Mouse (Mus musculus) erythroblast, embryonic 14.5 days (primary cell): ENCODE data around the gene Eva1a. TPM values are rescaled to one million over a fixed set of nuclear protein-coding genes. Genes with fewer than 3 reads are reported as not detected.
A peak's percentile ranks its signal among the peaks of the same experiment; 100 is the strongest.

Experiments used
- H3K27me3 ChIP-seq: 2 replicates; pipeline ENCODE4 v1.6.1; 2012; ENCODE audit warnings: inconsistent platforms; ENCODE audit not compliant: control insufficient read depth
- H3K36me3 ChIP-seq: 2 replicates; pipeline ENCODE4 v1.6.1; 2012; ENCODE audit warnings: mild to moderate bottlenecking, inconsistent platforms; ENCODE audit not compliant: control insufficient read depth
- H3K4me1 ChIP-seq: 2 replicates; pipeline ENCODE4 v1.6.1; 2012; ENCODE audit warnings: inconsistent platforms; ENCODE audit not compliant: control insufficient read depth
- H3K4me3 ChIP-seq: replicated peaks from 2 replicates; pipeline ENCODE3; 2012; ENCODE audit warnings: moderate library complexity, mild to moderate bottlenecking, inconsistent platforms
- H3K9me3 ChIP-seq: 2 replicates; pipeline ENCODE4 v1.6.1; 2012; ENCODE audit warnings: low read length, inconsistent platforms, mixed read lengths; ENCODE audit not compliant: control insufficient read depth
- GATA1 ChIP-seq: IDR thresholded peaks from 2 replicates; pipeline ENCODE4 v1.6.1; 2012; ENCODE audit warnings: low read length, inconsistent platforms, mixed read lengths
- TAL1 ChIP-seq: IDR thresholded peaks from 3 replicates; pipeline ENCODE4 v1.6.1; 2012; ENCODE audit warnings: low read length, inconsistent platforms, mixed read lengths
- polyA plus RNA-seq: library from polyadenylated mRNA; stranded (reverse); fragments of >175 nt; gene quantifications from 2 replicates; pipeline ENCODE4 v1.2.3, GENCODE M21; 2012

Gene Eva1a
- 0.05 and 0.20 TPM in 2 replicates for polyA plus RNA-seq

DNA sequence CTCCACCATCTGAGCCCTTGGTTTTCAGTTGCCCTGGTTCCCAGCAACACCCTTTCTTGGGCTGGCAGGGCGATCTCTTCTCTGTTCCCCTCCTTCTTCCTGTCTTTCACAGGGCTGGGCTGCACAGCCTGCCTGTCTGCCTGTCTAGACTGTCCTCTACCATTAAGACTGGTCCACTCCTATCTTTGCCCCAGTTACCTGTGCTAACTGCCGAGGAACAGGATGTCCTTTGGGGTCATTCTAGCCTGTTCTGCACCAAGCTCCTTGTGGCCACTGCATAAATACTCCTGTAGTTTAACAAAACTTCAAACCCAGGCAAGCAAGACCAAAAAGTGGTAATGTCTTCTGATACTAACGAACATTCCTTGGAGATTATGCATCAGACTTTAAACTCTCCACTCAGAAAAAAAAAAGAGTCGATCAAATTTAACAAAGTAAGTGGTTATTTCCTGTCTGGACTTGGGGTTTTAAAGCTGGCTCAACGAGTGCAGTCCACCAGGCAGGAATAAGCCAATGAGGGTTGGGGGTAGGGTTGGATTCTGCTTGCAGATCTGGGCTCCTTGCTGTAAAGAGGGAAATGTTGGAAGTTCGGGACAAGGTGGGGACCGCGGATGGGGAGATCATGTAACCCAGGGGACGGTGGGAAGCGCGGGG lies at the start of gene Eva1a:
Eva1a (plus strand) TSS at position 210 of the 654 bp plus-strand sequence.
- H3K9me3 ChIP-seq: no peaks in the 10 kb centered on the region
- peak within 1 kb of the TSS; percentile 51 for H3K4me3 ChIP-seq
- no peaks in the 10 kb centered on the region; the same call in 1 of the 2 replicates for H3K36me3 ChIP-seq
- peaks cover 28% of the 10 kb centered on the region for H3K27me3 ChIP-seq
- no peaks in the 10 kb centered on the region for H3K4me1 ChIP-seq
- TF ChIP-seq TAL1 (no peak), GATA1 (no peak)

DNA sequence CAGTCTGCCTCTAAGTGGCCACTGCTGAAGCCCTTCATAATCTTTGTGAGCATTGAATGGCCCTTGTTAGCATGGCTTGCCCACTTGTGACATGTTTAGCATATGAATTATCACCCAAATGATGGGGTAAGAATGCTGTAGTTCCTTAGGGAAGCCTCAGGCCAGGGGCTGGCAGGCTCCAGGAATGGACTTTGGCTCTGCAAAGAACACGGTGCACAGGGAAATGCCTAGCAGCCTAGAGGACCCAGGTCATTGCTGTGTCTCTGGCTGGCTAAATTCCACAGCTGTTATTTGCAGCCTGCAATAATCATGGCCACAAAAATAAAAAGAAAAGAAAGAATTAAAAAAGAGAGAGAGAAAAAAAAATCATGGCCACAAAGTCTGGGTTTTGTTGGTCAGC lies 28.5 kb upstream of the Eva1a start:
- TF ChIP-seq TAL1 (no peak), GATA1 (no peak)
- no peaks in the 10 kb centered on the region for H3K4me1 ChIP-seq
- H3K27me3 ChIP-seq: no peaks in the 10 kb centered on the region
- H3K36me3 ChIP-seq: no peaks in the 10 kb centered on the region
- no peaks in the 10 kb centered on the region for H3K9me3 ChIP-seq
- H3K4me3 ChIP-seq: no peak overlapping the region

DNA sequence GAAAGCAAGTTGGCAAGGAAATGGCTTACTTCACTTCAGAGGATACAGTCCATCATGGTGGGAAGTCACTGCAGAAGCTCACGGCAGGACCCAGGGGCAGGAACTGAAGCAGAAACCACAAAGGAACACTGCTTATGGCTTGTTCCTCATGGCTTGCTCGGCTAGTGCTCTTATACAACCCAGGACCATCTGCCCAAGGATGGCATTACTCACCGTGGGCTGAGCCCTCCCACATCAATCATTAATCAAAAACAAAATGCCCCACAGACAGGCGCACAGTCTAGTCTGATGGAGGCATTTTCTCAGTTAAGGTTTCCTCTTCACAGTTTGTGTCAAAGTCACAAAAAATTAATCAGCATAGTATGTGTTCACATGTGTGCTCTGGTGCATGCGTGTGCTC lies 19.8 kb upstream of the Eva1a start:
- Histone ChIP-seq H3K27me3 (no peaks in the 10 kb centered on the region), H3K4me3 (no peak overlapping the region), H3K4me1 (no peaks in the 10 kb centered on the region), H3K36me3 (no peaks in the 10 kb centered on the region), H3K9me3 (no peaks in the 10 kb centered on the region; the same call in 1 of the 2 replicates)
- no peak for TF ChIP-seq GATA1
- TF ChIP-seq TAL1: no peak

DNA sequence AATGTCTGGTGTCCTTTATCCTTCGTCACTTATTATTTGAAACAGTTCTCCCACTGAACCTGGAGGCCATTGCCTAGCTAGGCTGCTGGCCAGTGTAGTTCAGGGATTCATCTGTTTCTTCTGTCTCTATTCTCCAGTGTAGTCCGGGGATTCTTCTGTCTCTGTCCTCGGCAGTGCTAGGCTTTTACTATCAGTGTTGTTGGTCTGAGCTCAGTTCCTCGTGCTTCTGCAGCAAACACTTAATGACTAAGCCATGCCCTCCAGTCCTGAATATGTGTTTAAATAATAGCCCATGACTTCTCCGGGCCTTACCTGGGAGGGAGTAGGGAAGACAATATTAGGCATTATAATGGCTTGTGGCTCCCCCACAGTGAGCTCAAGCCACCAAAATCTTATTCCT lies 19.3 kb upstream of the Eva1a start:
- Histone ChIP-seq H3K9me3 (no peaks in the 10 kb centered on the region; the same call in 1 of the 2 replicates), H3K27me3 (no peaks in the 10 kb centered on the region), H3K36me3 (no peaks in the 10 kb centered on the region), H3K4me3 (no peak overlapping the region), H3K4me1 (no peaks in the 10 kb centered on the region)
- TF ChIP-seq GATA1 (no peak), TAL1 (no peak)

DNA sequence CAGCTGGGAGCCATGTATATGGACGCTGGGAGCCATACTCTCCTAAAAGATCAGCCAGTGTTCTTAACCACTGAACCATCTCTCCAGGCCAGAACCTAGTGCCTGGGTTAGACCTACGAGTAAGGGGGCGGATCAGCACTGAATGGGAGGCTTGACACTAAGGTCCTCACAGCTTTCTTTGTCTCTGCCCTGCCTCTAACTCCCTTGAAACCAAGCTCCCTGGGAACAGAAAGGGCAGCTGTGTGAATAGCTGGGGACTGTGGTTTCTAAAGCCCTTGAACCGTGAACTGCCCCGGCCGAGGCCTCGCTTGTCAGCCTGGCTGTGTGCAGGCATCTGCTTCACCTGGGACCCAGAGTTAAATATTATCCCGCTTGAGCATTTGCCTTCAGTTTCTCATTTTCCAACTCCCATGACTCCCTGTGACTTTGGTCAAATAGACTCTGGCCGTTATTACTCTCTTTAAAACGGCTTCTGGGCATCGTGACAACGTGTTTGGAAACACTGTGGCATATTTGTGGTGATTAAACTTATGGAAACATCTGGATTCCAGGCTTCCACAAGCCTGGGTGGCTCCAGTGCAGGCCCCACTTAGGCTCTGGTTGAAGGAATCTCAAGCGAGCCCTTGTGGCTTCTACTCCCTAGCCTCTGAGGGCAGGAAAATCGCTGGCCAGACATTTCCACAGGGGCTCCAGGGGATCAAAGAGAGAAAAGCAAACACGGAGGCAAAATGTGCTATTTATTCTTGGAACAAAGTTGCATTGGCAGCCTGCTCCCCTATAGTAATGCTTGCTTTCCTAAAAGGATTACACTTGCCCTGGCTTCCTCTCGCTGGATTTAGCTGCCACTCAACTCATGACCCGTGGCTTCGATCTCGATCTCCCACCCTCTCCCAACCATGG lies 11.0 kb upstream of the Eva1a start:
- no peak overlapping the region for H3K4me3 ChIP-seq
- no peak for TF ChIP-seq GATA1
- no peaks in the 10 kb centered on the region for H3K36me3 ChIP-seq
- no peaks in the 10 kb centered on the region for H3K27me3 ChIP-seq
- no peaks in the 10 kb centered on the region for H3K4me1 ChIP-seq
- H3K9me3 ChIP-seq: no peaks in the 10 kb centered on the region

DNA sequence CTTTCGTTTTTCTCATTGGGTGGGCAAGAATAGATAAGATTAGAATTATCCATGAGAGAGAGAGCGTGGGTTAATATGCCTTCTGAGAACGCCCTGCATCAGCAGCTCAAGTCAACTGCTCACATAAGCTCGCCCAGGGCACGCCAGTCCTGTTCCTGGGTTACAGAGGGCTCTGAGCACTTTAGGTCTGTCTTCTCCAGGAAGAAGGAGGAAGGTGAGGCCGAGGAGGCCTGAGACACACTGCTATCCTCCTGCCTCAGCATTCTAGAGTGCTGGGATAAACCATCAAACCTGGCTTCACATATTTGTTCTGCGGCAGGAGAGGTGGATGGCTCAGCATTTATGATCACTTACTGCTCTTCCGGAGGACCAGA lies 10.3 kb upstream of the Eva1a start:
- Histone ChIP-seq H3K27me3 (no peaks in the 10 kb centered on the region), H3K4me3 (no peak overlapping the region), H3K9me3 (no peaks in the 10 kb centered on the region), H3K4me1 (no peaks in the 10 kb centered on the region), H3K36me3 (no peaks in the 10 kb centered on the region)
- TF ChIP-seq GATA1 (no peak), TAL1 (no peak)

- TF ChIP-seq TAL1: no peak
- TF ChIP-seq GATA1: no peak
- Histone ChIP-seq H3K4me1 (no peaks in the 10 kb centered on the region), H3K4me3 (no peak overlapping the region), H3K9me3 (no peaks in the 10 kb centered on the region), H3K36me3 (no peaks in the 10 kb centered on the region), H3K27me3 (peaks cover 15% of the 10 kb centered on the region)
These were observed 3.6 kb upstream of the Eva1a start for GRCm38 (mm10) chr6:82037211-82037610.

DNA sequence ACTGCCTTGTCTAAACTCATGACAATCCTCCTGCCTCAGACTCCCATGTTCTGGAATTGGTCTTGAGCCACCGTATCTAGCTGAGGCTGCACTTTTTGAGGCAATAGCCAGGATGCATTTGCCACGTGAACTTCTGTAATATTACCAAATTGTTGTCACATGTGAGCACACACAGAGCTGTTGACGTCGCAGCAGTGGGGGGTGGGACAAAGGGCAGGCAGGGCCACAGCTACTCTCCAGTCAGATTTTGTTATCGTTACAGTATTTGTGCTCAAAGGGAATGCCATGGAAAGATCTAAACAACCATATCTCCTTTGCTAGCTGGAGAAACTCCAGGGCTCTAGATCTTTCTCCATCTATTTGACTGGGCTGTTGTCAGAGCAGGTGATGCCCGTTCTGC lies 1.6 kb upstream of the Eva1a start:
- Histone ChIP-seq H3K4me3 (no peak overlapping the region), H3K36me3 (no peaks in the 10 kb centered on the region), H3K27me3 (peaks cover 28% of the 10 kb centered on the region), H3K9me3 (no peaks in the 10 kb centered on the region), H3K4me1 (no peaks in the 10 kb centered on the region)
- TF ChIP-seq GATA1: no peak
- TF ChIP-seq TAL1: no peak

- Histone ChIP-seq H3K36me3 (no peaks in the 10 kb centered on the region; the same call in 1 of the 2 replicates), H3K27me3 (peaks cover 28% of the 10 kb centered on the region), H3K9me3 (no peaks in the 10 kb centered on the region), H3K4me1 (no peaks in the 10 kb centered on the region), H3K4me3 (no peak overlapping the region)
- TF ChIP-seq GATA1 (no peak), TAL1 (no peak)
These were observed 875 bp upstream of the Eva1a start for GRCm38 (mm10) chr6:82039968-82040367.
